Mouse (Mus musculus) frontal cortex, postnatal 25 days (tissue): ENCODE data around the gene Kcnj1.

Experiments used
- DNase-seq, 2 experiments: peaks; one replicate each; pipeline ENCODE4 v3.0.0; 2022; ENCODE audit warnings: low spot score in 2 of 2

The Kcnj1 gene

GRCm38 (mm10) chr9:32372202-32372601 is at the start of gene Kcnj1:
Kcnj1 (plus strand) TSS chr9:32372493.
- no peak for DNase-seq

GRCm38 (mm10) chr9:32323610-32324009 is 48.7 kb upstream of the Kcnj1 start:
- no peak for DNase-seq

GRCm38 (mm10) chr9:32328777-32329176 is 43.5 kb upstream of the Kcnj1 start:
- no peak for DNase-seq

GRCm38 (mm10) chr9:32331162-32331561 is 41.1 kb upstream of the Kcnj1 start:
- no peak for DNase-seq

- no peak for DNase-seq
Measured at GRCm38 (mm10) chr9:32335389-32336150, 36.7 kb upstream of the Kcnj1 start.

GRCm38 (mm10) chr9:32340831-32341230 is 31.5 kb upstream of the Kcnj1 start:
- DNase-seq = no peak

GRCm38 (mm10) chr9:32342929-32343328 is 29.4 kb upstream of the Kcnj1 start:
- no peak for DNase-seq

GRCm38 (mm10) chr9:32344051-32344450 is 28.2 kb upstream of the Kcnj1 start, which contains the start of gene Kcnj5:
Kcnj5 (minus strand) TSS chr9:32344350.
- no peak for DNase-seq

- no peak for DNase-seq
Measured at GRCm38 (mm10) chr9:32344489-32344888, 27.8 kb upstream of the Kcnj1 start.

GRCm38 (mm10) chr9:32348096-32348495 is 24.2 kb upstream of the Kcnj1 start:
- DNase-seq = no peak

- no peak for DNase-seq
Measured at GRCm38 (mm10) chr9:32349344-32349743, 22.9 kb upstream of the Kcnj1 start.

GRCm38 (mm10) chr9:32350332-32350731 is 22.0 kb upstream of the Kcnj1 start:
- DNase-seq = peak; percentile 74 to 80

- no peak for DNase-seq
Measured at GRCm38 (mm10) chr9:32360770-32361169, 11.5 kb upstream of the Kcnj1 start.

- DNase-seq = no peak
Measured at GRCm38 (mm10) chr9:32368812-32369211, 3.5 kb upstream of the Kcnj1 start.

GRCm38 (mm10) chr9:32369388-32369787 is 2.9 kb upstream of the Kcnj1 start:
- no peak for DNase-seq

- DNase-seq = no peak
Measured at GRCm38 (mm10) chr9:32373656-32374055, 1.4 kb downstream of the Kcnj1 start.

GRCm38 (mm10) chr9:32376031-32376430 is 3.7 kb downstream of the Kcnj1 start:
- DNase-seq = no peak

GRCm38 (mm10) chr9:32376863-32377590 is 4.7 kb downstream of the Kcnj1 start:
- DNase-seq = no peak

GRCm38 (mm10) chr9:32384906-32385305 is 12.6 kb downstream of the Kcnj1 start:
- DNase-seq = no peak

- DNase-seq = no peak
Measured at GRCm38 (mm10) chr9:32388120-32388519, 15.8 kb downstream of the Kcnj1 start.

GRCm38 (mm10) chr9:32391092-32391491 is 18.8 kb downstream of the Kcnj1 start:
- no peak for DNase-seq

- DNase-seq = peak; percentile 4 to 16
Measured at GRCm38 (mm10) chr9:32391701-32392100, 19.4 kb downstream of the Kcnj1 start.

GRCm38 (mm10) chr9:32392716-32393115 is 20.4 kb downstream of the Kcnj1 start:
- DNase-seq = no peak
